Mouse (Mus musculus): ENCODE measurements around the gene Atxn7l3b. TPM values are rescaled to one million over a fixed set of nuclear protein-coding genes. Genes with fewer than 3 reads are reported as not detected.

Gene Atxn7l3b
- total RNA-seq (2012; rRNA removed) (34.0 and 39.0 TPM in 2 replicates), total RNA-seq (2014; rRNA removed) (53.8 and 56.1 TPM in 2 replicates), polyA plus RNA-seq (2012; ENCODE audit: insufficient read length, low read depth) (47.8 and 55.4 TPM in 2 replicates)

DNA sequence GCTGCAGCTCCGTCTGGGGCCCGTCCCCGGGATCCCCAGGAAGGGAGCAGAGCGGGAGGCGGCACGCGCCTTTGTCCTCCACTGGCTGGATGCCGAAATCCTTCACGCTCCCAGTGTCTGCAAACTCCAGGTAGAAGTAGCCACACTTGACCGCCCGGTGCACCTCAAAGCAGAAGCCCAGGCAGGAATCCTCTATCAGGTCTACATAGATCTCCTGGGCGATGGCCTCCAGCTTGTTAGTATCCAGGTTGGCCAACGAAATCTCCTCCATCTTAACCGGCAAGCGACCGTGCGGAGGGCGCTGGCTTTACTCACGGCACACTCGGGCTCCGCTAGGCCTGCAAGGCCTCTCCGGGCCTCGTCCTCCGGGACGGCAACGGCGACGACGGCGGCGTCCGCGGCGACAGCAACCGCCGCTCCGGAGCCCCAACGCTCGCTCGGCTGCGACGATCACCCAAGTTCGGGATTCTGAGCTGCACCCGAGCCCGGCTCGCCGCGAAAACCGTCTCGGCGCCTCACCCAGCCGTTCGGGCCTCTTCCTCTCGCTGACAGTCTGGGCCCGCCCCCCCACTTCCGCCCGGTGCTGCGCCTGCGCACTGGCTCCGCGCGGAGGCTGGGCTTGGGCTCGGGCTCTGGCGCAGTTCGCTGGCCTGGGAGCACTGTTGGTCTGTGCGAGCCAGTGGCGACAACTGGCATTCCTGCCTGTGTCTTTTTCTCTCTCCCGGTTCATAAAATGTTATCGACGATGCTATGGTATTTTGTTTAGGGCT, at the start of gene Atxn7l3b:
Gene Atxn7l3b, minus strand, starts transcription at position 550 of the 770 bp plus-strand sequence.
- dilution Hi-C loops (cut with MboI; ENCODE audit: extremely low pct_ligation_motif_present, extremely low pct_unique_long_range_greater_than_20kb, low sequenced_read_pairs) (no loop called here), in situ Hi-C loops (cut with MboI; ENCODE audit: low pct_ligation_motif_present, low pct_unique_long_range_greater_than_20kb, low sequenced_read_pairs) (no loop called here)
- Histone ChIP-seq H3K9ac (ENCODE audit: insufficient read depth, low read depth) (peak within 1 kb of the TSS; percentile 96), H3K36me3 (replicated peaks in 1 of 2; ENCODE audit: control insufficient read depth in 1 of 2, insufficient read depth in 1 of 2, low read length in 1 of 2) (peaks cover 11 to 22% of the 10 kb centered on the region in 2 experiments), H3K79me2 (replicated peaks; ENCODE audit: control insufficient read depth, extremely low read depth, insufficient read depth, poor library complexity, severe bottlenecking) (peaks cover 34% of the 10 kb centered on the region), H3K27ac (ENCODE audit: insufficient read depth, low read depth) (peak within 1 kb of the TSS; percentile 80), H3K27me3 (replicated peaks) (no peaks in the 10 kb centered on the region), H3K4me2 (ENCODE audit: insufficient read depth, low read depth, poor library complexity, severe bottlenecking) (peak within 1 kb of the TSS; percentile 98), H3K4me1 (ENCODE audit: control insufficient read depth in 1 of 2, insufficient read depth in 2 of 2) (peaks cover 2 to 35% of the 10 kb centered on the region in 2 experiments; a peak in 3 of 4 replicates), H3K4me3 (replicated peaks in 1 of 3; ENCODE audit: low read depth in 2 of 3, low read length in 2 of 3, poor library complexity in 1 of 3) (peak within 1 kb of the TSS; percentile 78 to 98 (median 88)), H3K9me3 (replicated peaks; ENCODE audit: low read length) (no peaks in the 10 kb centered on the region)
- TF ChIP-seq JUN (IDR thresholded peaks at IDR 0.05; ENCODE audit: insufficient read depth, low read depth, low read length): no peak
- no peak for TF ChIP-seq MAX (IDR thresholded peaks at IDR 0.05; ENCODE audit: low read length)
- TF ChIP-seq EP300 (IDR thresholded peaks at IDR 0.05; ENCODE audit: low read length): no peak
- 0 out of 2 replicates have a peak, but pooled peaks have one; percentile 51 for TF ChIP-seq MYC (IDR thresholded peaks at IDR 0.05; ENCODE audit: low read depth, low read length)
- peak; percentile 90 for TF ChIP-seq TBP (conservative IDR thresholded peaks at IDR 0.05; ENCODE audit: low read depth, low read length)
- TF ChIP-seq ZMIZ1 (IDR thresholded peaks at IDR 0.05; ENCODE audit: low read depth, low read length): peak; percentile 46; the same call in 1 of the 2 replicates
- no peak for TF ChIP-seq ZC3H11A (IDR thresholded peaks at IDR 0.05; ENCODE audit: low read depth, low read length)
- TF ChIP-seq ETS1 (conservative IDR thresholded peaks at IDR 0.05; ENCODE audit: low read depth, low read length): no peak
- TF ChIP-seq POLR2AphosphoS2 (IDR thresholded peaks at IDR 0.05; ENCODE audit: low read depth, low read length): no peak
- no peak for TF ChIP-seq RCOR1 (conservative IDR thresholded peaks at IDR 0.05; ENCODE audit: low read depth, low read length)
- no peak; the same call in 1 of the 2 replicates for TF ChIP-seq SIN3A (IDR thresholded peaks at IDR 0.05; ENCODE audit: low read length)
- TF ChIP-seq MEF2A (IDR thresholded peaks at IDR 0.05; ENCODE audit: borderline replicate concordance, low read depth, low read length): no peak
- peak; percentile 77 for TF ChIP-seq NELFE (IDR thresholded peaks at IDR 0.05; ENCODE audit: low read depth, low read length)
- TF ChIP-seq NRF1 (IDR thresholded peaks at IDR 0.05; ENCODE audit: low read depth, low read length): peak; percentile 97
- peak; percentile 77; the same call in 1 of the 2 replicates for TF ChIP-seq HCFC1 (IDR thresholded peaks at IDR 0.05; ENCODE audit: low read depth, low read length)
- TF ChIP-seq CHD1 (IDR thresholded peaks at IDR 0.05; ENCODE audit: low read depth, low read length): 0 out of 2 replicates have a peak, but pooled peaks have one; percentile 37
- no peak for TF ChIP-seq CHD2 (IDR thresholded peaks at IDR 0.05; ENCODE audit: low read length)
- peak; percentile 50; the same call in 1 of the 2 replicates for TF ChIP-seq MAZ (IDR thresholded peaks at IDR 0.05; ENCODE audit: low read depth, low read length)
- TF ChIP-seq ELF1 (IDR thresholded peaks at IDR 0.05; ENCODE audit: low read depth, low read length): peak; percentile 81
- TF ChIP-seq E2F4 (IDR thresholded peaks at IDR 0.05; ENCODE audit: insufficient replicate concordance, low read depth, low read length): no peak
- TF ChIP-seq USF1 (IDR thresholded peaks at IDR 0.05; ENCODE audit: low read depth, low read length): no peak
- peak; percentile 89 for TF ChIP-seq POLR2A (IDR thresholded peaks at IDR 0.05; ENCODE audit: low read depth, low read length)
- TF ChIP-seq KAT2A (IDR thresholded peaks at IDR 0.05; ENCODE audit: insufficient replicate concordance, low read length): peak; percentile 70; the same call in 1 of the 2 replicates
- TF ChIP-seq TCF12 (IDR thresholded peaks at IDR 0.05; ENCODE audit: low read depth, low read length): peak; percentile 92
- TF ChIP-seq UBTF (IDR thresholded peaks at IDR 0.05; ENCODE audit: low read depth, low read length): peak; percentile 87
- TF ChIP-seq MXI1 (IDR thresholded peaks at IDR 0.05; ENCODE audit: low read depth, low read length): peak; percentile 56; the same call in 1 of the 2 replicates
- TF ChIP-seq GABPA (IDR thresholded peaks at IDR 0.05; ENCODE audit: insufficient replicate concordance, low read depth, low read length): no peak
- DNase-seq (ENCODE audit: extremely low read depth): peak; percentile 83

Data from CH12.LX (cell line).